Mouse (Mus musculus): ENCODE data around the gene Kcnip1.

Kcnip1 gene

DNA sequence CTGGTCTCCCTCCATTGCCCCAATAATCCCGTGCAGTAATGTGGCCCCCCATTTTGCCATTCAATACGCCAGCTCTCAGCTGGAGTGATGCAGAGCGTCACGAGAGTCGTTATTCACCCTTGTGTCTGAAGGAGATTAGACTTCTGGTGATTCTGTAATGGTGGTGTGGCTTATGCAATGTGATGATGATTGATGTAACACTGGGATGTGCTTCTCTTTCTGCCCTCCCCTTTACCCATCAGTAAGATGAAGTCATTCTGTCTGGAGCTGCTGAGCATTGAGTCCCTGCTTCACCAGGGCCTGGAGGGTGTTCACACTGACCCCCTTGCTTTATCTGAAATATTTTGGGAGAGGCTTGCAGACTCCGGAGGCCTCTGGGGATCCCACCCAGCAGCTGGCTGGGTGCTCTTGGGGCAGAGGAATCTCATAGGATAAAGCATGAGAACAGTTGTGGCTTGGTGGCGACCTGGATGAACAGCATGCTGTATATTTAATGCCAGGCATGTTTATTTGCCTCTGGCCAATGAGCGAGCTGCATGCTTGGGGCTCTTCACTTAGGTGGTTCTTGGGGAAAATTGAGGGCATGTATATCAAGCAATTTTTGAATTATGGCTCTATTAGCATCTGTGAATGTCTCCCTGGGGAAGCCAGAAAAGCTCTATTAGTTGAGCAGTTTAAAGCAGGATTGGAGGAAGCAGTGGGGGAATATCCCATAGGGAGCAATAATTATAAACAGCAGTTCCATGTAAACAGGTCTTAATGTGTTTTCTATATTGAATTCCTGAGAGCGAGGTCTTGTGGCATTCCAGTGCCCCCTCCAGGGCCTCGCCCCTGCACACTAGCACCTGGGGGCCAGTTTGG, 322.6 kb downstream of the Kcnip1 start:
- DNase-seq (ENCODE audit: low read depth, low spot score) = no peak

DNA sequence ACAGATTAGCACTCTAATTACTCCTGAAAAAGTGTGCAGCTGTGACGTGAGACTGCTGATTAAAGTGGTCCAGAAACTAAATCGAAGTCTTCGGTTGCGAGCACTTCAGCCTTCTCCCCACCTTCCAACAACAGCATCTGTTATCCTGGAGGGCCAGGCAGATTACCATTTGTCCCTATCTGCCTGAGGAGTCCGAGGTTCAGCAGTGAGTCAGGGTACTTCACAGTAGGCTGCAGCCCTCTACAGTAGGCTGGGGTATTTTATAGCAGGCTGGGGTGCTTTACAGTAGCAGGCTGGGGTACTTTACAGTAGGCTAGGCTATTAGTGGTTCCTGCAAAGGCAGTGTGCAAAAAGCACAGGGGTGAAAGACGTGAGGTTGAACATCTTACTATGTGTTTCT, 324.6 kb downstream of the Kcnip1 start:
- no peak for DNase-seq (ENCODE audit: low read depth, low spot score)

- DNase-seq (ENCODE audit: low read depth, low spot score) = no peak
These were observed 329.4 kb downstream of the Kcnip1 start for GRCm38 (mm10) chr11:33663599-33663998.

DNA sequence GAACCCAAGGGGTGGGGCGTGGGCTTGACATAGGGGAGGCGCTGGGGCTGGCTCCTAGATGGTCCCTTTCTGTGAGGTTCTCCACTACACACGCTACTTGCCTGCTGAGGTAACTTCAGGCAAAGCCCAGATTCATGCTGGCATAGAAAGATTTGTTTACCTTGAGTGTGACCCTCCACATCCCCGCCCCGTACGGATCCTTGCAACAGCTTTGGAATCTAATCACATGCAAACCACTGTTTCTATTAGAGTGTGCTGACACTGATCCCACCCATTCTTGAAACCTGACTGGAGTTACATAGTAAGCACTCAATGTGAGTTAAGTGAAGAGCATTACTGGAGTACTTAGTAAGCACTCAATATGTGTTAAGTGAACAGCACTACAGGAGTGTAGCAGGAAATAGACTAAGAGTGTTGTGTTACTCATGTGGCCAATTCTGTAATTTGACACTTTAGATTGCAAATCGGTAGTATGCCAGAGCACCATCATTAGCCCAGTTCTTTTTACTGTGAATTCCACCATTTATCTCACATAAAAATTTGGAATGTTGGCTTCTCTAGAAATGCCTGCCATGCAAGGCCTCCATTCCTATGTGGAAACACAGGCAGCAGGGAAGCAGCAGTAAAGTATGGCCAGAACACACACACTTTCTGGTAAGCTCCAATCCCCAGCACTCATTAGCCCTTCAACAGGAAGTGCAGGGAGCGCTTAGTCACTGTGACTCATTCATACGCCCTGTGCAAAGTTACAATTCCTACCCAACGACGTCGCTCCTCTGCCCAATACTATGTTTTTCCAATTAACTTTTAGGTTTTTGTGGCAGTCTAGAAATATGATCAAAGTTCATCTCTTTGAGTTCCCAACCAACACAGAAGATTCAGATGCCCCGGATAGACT, 332.7 kb downstream of the Kcnip1 start:
- DNase-seq (ENCODE audit: low read depth, low spot score) = no peak

- DNase-seq (ENCODE audit: low read depth, low spot score) = no peak
These were observed 336.9 kb downstream of the Kcnip1 start for GRCm38 (mm10) chr11:33655861-33656593.

GRCm38 (mm10) chr11:33655221-33655620, 337.7 kb downstream of the Kcnip1 start:
- DNase-seq (ENCODE audit: low read depth, low spot score) = no peak

- DNase-seq (ENCODE audit: low read depth, low spot score) = no peak
These were observed 338.5 kb downstream of the Kcnip1 start for GRCm38 (mm10) chr11:33654485-33654884.

GRCm38 (mm10) chr11:33649358-33649757, 343.6 kb downstream of the Kcnip1 start:
- DNase-seq (ENCODE audit: low read depth, low spot score) = no peak

DNA sequence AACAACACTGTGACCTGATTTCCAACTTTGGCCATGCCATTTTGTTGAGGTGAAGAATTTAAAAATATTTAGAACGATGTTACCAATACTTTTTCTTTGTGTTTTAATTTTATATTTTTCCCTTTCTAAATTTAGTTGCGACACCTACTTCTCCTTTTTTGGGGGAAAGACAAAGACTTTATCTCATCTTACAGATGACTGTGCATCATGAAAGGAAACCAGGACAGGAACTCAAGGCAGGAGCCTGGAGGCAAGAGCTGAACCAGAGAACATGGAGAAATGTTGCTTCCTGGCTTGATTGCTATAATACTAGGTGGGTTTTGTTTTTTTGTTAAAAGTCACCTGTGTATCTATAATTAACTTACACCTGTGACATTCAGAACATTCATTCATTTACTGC, 355.8 kb downstream of the Kcnip1 start:
- no peak for DNase-seq (ENCODE audit: low read depth, low spot score)

- peak; percentile 39 for DNase-seq (ENCODE audit: low read depth, low spot score)
These were observed 365.7 kb downstream of the Kcnip1 start for GRCm38 (mm10) chr11:33627136-33627742.

DNA sequence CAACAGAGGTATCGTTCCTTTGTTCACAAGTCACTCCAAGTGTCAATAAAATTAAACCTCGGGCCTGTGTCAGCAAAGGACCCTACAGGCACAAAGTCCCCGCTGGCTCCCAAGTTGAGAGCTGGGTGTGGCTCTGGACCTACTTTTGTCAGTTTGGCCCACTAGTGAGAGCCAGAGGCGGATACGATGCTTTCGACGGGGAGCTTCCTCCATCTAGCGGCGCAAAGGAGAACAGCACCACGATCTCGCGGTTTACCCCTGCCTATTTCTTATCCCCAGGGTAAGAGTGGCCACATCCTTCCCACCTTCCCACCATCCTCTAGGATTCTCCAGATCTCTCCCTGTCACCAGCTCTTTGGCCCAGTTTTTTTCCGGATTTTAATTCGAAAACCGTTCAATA, 378.7 kb downstream of the Kcnip1 start:
- peak; percentile 16 for DNase-seq (ENCODE audit: low read depth, low spot score)

- no peak for DNase-seq (ENCODE audit: low read depth, low spot score)
These were observed 385.2 kb downstream of the Kcnip1 start for GRCm38 (mm10) chr11:33607784-33608183.

DNA sequence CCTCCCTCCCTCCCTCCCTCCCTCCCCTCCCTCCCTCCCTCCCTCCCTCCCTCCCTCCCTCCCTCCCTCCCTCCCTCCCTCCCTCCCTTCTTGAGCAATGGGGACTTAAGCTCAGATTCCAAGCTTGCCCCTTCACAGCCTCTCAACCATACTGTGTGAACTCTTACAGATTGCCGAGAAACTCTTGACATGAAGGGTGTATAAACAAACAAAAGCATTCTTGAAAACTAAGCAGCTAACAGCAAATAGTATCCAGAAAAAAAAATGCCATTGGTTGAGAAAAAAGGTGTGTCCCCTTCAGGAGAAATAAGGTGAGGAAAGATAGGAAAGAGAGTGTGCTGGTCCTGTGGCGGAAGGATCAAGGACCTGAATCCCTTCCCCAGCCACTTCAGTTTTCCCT, 389.8 kb downstream of the Kcnip1 start:
- DNase-seq (ENCODE audit: low read depth, low spot score) = no peak

DNA sequence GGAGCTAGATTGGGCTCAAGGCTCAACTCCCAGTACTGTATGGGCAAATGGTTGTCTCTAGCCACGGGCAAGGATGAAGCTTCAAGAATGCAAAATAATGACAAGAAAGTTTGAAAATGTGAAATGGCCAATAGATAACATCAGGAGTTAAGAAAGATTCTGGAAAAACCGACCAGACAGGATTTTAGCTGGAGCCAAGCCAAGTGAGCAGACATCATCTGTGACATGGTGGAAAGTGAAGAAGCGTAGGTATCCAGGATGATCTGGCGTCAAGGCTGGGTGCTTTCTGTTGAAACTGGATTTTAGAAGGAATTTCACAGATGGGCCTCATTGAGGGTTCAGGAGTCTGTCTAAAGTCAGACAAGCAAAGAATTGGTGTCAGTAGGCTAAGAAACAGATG, 394.0 kb downstream of the Kcnip1 start, which contains the start of gene D130052B06Rik:
Gene D130052B06Rik, plus strand, starts transcription at position 317 of the 400 bp plus-strand sequence.
- no peak for DNase-seq (ENCODE audit: low read depth, low spot score)

GRCm38 (mm10) chr11:33596655-33597054, 396.3 kb downstream of the Kcnip1 start:
- DNase-seq (ENCODE audit: low read depth, low spot score) = no peak

DNA sequence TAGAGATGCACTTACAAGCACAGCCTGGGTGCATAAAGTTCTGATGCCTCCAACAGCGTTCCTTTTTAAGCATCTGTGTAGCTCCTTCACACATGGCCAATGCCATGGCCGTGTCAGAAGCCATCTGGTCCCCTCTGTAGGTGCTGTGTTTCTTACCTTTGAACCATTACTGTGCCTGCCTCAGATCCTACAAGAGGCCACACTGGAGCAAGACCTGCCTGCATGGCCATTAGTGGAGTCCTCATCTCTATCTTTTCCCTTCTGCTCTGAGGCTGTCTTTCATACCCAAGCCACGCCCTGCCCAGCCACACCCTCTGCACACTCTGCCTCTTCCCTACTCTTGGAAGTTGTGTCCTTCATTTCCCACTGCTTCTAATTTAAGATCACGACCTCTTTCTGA, 400.1 kb downstream of the Kcnip1 start:
- no peak for DNase-seq (ENCODE audit: low read depth, low spot score)

DNA sequence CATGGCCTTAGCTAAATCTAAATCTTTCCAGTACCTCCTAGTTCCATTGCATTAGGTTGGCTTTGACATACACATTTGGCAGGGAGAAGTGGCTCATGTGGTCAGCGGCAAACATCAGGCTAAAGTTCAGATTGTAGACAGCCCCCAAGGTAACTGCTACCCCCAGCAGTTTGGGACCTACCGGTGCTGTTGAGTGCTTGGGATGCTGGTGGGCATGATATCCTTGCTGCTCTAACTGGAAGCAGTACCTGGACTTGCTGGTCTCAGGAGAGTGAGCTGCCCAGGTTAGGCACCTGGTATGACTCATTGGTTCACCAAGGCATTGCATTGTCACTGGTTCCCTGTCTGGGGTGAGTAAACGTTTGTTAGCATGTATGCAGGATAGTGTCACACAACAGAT, 402.2 kb downstream of the Kcnip1 start:
- DNase-seq (ENCODE audit: low read depth, low spot score) = no peak

DNA sequence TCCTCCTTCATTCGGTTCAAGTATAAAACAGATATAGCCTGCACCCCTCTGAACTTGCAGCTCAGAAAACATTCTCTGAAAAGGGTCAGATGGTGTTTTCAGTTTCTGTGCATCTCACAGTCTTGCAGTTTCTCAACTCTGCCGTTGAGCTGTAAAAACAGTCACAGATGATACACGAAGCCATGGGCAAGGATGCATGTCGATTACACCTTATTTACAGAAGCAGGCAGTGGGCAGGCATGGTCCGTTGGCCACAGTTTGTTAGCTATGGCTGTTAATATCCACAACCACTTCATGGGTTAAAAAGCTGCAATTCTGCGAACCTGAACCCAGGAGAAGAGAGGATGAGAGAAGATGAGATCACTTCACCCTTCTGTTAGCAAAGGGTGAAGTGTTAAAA, 406.3 kb downstream of the Kcnip1 start:
- DNase-seq (ENCODE audit: low read depth, low spot score) = no peak

GRCm38 (mm10) chr11:33579621-33580020, 413.3 kb downstream of the Kcnip1 start:
- DNase-seq (ENCODE audit: low read depth, low spot score) = no peak

Measured in brain, embryonic 18.5 days (tissue).